Mouse (Mus musculus) intestine, postnatal 0 days (tissue): ENCODE measurements at regions not wholly inside any gene's neighbourhood (a gene's known extent, or its start where the extent isn't known, plus 50 kb on each side); places are given as distances from the start of the nearest gene placed in this dataset.

Source experiments
- ATAC-seq: fragments of 200-750 bp; cut with Nextera tagmentation; 2 replicates; pipeline ENCODE4 v1.8.0; 2017; ENCODE audit warnings: mild to moderate bottlenecking, moderate TSS enrichment, moderate library complexity
- H3K27ac ChIP-seq: fragments of 300-500 bp; sonication (generic); 2 replicates; pipeline ENCODE4 v1.5.1; 2014; ENCODE audit warnings: mild to moderate bottlenecking, low read depth, low read length, moderate library complexity
- H3K27me3 ChIP-seq: fragments of 300-500 bp; sonication (generic); replicated peaks from 2 replicates; pipeline ENCODE4 v1.6.1; 2014; ENCODE audit warnings: low read length, mixed read lengths; ENCODE audit not compliant: control insufficient read depth, insufficient read depth
- H3K36me3 ChIP-seq: fragments of 300-500 bp; sonication (generic); 2 replicates; pipeline ENCODE4 v1.6.1; 2014; ENCODE audit warnings: mild to moderate bottlenecking, moderate library complexity; ENCODE audit not compliant: control insufficient read depth, insufficient read depth
- H3K4me1 ChIP-seq: fragments of 300-500 bp; sonication (generic); replicated peaks from 2 replicates; pipeline ENCODE4 v1.6.1; 2014; ENCODE audit warnings: antibody characterized with exemption, low read length, mixed read lengths; ENCODE audit not compliant: control insufficient read depth, insufficient read depth
- H3K4me2 ChIP-seq: fragments of 300-500 bp; sonication (generic); replicated peaks from 2 replicates; pipeline ENCODE4 v1.6.1; 2014; ENCODE audit warnings: low read depth, mild to moderate bottlenecking, moderate library complexity
- H3K4me3 ChIP-seq: fragments of 300-500 bp; sonication (generic); 2 replicates; pipeline ENCODE4 v1.5.1; 2014; ENCODE audit warnings: low read depth, low read length
- H3K9ac ChIP-seq: fragments of 300-500 bp; sonication (generic); 2 replicates; pipeline ENCODE4 v1.6.1; 2014; ENCODE audit warnings: mild to moderate bottlenecking, low read depth, low read length
- H3K9me3 ChIP-seq: fragments of 300-500 bp; sonication (generic); 2 replicates; pipeline ENCODE4 v1.6.1; 2016; ENCODE audit warnings: mixed run types; ENCODE audit not compliant: control insufficient read depth
- CTCF ChIP-seq: sonication (generic); IDR thresholded peaks from 2 replicates; pipeline ENCODE4 v1.5.1; 2016; ENCODE audit warnings: low read depth, mild to moderate bottlenecking, control low read depth, antibody characterized with exemption, moderate library complexity
- WGBS: fragments of 180-500 bp; shearing (Covaris S2); extraction: QIAGEN DNeasy Blood & Tissue Kit; methylation state at CpG from one replicate; pipeline ENCODE4 v1.1.7; 2014; 5-methylcytosine and 5-hydroxymethylcytosine counted together

- Histone ChIP-seq H3K4me2 (no peak overlapping the region), H3K9me3 (no peaks in the 10 kb centered on the region), H3K27ac (no peak overlapping the region), H3K27me3 (no peaks in the 10 kb centered on the region), H3K36me3 (no peaks in the 10 kb centered on the region), H3K4me1 (no peaks in the 10 kb centered on the region; the same call in 1 of the 2 replicates), H3K4me3 (no peak overlapping the region), H3K9ac (no peak overlapping the region)
- WGBS: 55% methylated on average over 4 of the region's 4 CpGs
- no peak for TF ChIP-seq CTCF
- ATAC-seq: no peak
Measured at GRCm38 (mm10) chr12:71626801-71627200, 204.1 kb upstream of the Daam1 start.

GRCm38 (mm10) chr12:71627421-71628339, 203.2 kb upstream of the Daam1 start:
- Histone ChIP-seq H3K4me2 (no peak overlapping the region), H3K27me3 (no peaks in the 10 kb centered on the region), H3K4me1 (no peaks in the 10 kb centered on the region; the same call in 1 of the 2 replicates), H3K4me3 (no peak overlapping the region), H3K9me3 (no peaks in the 10 kb centered on the region), H3K9ac (no peak overlapping the region), H3K36me3 (no peaks in the 10 kb centered on the region), H3K27ac (no peak overlapping the region)
- no peak for TF ChIP-seq CTCF
- no peak for ATAC-seq
- WGBS: 59% methylated on average over 17 of the region's 17 CpGs

DNA sequence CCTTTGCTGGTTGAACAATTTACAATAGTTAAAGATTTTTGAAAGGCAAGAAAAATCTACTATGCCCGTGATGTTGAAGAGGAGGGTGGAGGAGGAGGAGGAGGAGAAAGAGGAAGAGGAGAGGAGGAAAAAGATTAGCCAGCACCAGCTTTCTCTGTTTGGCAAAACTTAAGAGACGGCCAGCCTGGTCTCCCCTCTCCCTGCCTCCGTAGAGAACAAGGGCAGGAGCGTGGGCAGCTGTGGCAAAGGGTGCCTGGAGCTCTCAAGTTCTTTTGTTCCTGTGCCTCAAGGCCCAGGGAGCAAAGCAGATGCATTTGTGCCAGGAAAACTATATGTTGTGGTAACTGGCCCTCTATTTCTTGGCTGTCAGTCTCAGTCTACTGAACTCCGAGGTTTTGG, 202.5 kb upstream of the Daam1 start:
- Histone ChIP-seq H3K9me3 (no peaks in the 10 kb centered on the region), H3K4me3 (no peak overlapping the region), H3K27me3 (no peaks in the 10 kb centered on the region), H3K27ac (no peak overlapping the region), H3K9ac (no peak overlapping the region), H3K4me1 (no peaks in the 10 kb centered on the region; the same call in 1 of the 2 replicates), H3K36me3 (no peaks in the 10 kb centered on the region), H3K4me2 (no peak overlapping the region)
- ATAC-seq: no peak
- 79% methylated on average over 5 of the region's 5 CpGs for WGBS
- TF ChIP-seq CTCF: no peak

DNA sequence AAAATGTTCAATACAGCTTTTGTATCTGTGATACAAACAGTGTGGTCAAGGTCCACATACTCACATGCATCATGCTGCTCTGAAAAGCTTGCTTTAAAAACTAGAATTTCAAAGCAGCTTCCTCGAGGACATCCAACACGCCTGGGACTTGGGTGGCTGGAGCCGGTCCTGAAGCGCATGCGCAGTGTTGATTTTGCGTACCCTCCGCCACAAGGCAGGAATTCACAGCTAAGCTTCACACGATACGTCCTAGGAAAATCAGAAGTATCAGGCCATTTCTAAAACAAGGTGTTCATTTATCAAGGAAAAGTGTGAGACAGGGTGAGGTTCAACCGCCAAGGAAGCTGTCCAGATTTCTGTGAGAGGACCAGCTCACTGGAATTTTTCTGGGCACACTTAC, 202.1 kb upstream of the Daam1 start:
- Histone ChIP-seq H3K27ac (no peak overlapping the region), H3K4me2 (no peak overlapping the region), H3K4me3 (no peak overlapping the region), H3K36me3 (no peaks in the 10 kb centered on the region), H3K9me3 (no peaks in the 10 kb centered on the region), H3K27me3 (no peaks in the 10 kb centered on the region), H3K4me1 (no peaks in the 10 kb centered on the region; the same call in 1 of the 2 replicates), H3K9ac (no peak overlapping the region)
- WGBS: 87% methylated on average over 10 of the region's 10 CpGs
- TF ChIP-seq CTCF: no peak
- no peak for ATAC-seq

- H3K36me3 ChIP-seq: no peaks in the 10 kb centered on the region
- no peaks in the 10 kb centered on the region for H3K4me1 ChIP-seq
- ATAC-seq: no peak
- no peak overlapping the region for H3K9ac ChIP-seq
- no peaks in the 10 kb centered on the region for H3K27me3 ChIP-seq
- H3K27ac ChIP-seq: no peak overlapping the region
- H3K9me3 ChIP-seq: no peaks in the 10 kb centered on the region
- TF ChIP-seq CTCF: no peak
- WGBS: 91% methylated on average over 3 of the region's 3 CpGs
- no peak overlapping the region for H3K4me3 ChIP-seq
- no peak overlapping the region for H3K4me2 ChIP-seq
Measured at GRCm38 (mm10) chr12:71630386-71630785, 200.5 kb upstream of the Daam1 start.

- Histone ChIP-seq H3K9me3 (no peaks in the 10 kb centered on the region), H3K36me3 (no peaks in the 10 kb centered on the region), H3K9ac (no peak overlapping the region), H3K27ac (no peak overlapping the region), H3K4me3 (no peak overlapping the region), H3K4me2 (no peak overlapping the region), H3K4me1 (no peaks in the 10 kb centered on the region), H3K27me3 (no peaks in the 10 kb centered on the region)
- no peak for TF ChIP-seq CTCF
- no peak for ATAC-seq
- WGBS: 88% methylated on average over 6 of the region's 6 CpGs
Measured at GRCm38 (mm10) chr12:71636300-71636699, 194.6 kb upstream of the Daam1 start.
